Mouse (Mus musculus) ovary, postnatal 14 days (tissue): ENCODE results near the gene Skap1.

ENCODE experiments used
- DNase-seq: peaks from one replicate; pipeline ENCODE4 v3.0.0; 2022; ENCODE audit warnings: low spot score

Skap1 gene

GRCm38 (mm10) chr11:96781425-96781824, 317.0 kb downstream of the Skap1 start:
- DNase-seq, result no peak

DNA sequence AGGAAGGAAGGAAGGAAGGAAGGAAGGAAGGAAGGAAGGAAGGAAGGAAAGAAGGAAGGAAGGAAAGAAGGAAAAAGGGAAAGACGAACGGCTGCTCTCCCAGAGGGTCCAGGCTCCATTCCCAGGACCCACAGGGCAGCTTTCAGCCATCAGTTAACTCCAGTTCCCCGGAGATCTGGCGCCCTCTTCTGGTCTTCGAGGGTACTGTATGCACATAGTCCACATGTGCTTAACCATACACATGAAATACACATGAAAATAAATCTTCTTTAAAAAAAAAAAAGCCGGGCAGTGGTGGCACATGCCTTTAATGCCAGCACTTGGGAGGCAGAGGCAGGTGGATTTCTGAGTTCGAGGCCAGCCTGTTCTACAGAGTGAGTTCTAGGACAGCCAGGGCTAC, 320.5 kb downstream of the Skap1 start:
- peak; percentile 73 for DNase-seq

DNA sequence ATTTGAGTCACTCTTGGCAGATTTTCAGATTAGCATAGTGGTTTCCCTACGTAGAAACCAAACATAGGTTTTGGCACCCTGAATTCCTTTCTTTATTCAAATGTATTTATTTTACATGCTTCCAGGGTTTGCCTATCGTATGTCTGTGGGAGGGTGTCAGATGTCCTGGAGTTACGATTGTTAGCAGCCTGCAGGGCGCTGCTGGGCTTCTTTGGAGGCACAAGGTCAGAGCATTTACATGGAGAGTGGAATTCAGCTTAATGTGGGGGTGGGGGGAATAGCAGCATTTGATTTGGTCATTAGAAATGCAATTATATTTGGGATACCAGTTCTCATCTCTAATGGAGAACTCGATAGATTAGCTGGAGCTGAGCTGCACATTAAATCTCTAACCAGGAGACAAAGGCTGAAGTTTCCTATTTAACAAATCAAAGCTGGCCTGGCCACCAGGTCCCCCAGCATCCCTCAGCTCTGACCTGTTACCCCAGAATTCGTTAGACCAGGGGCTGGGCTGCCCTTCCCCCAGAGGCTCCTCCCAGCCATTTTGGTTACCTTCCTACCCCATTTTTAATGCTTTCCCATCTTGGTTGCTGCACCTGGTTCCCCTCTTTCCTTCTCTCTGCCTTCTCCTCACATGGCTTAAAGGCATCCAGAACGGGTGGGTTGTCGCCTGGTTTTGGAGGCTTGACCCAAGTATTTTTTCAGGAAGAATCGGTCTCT, 322.5 kb downstream of the Skap1 start:
- no peak for DNase-seq

DNA sequence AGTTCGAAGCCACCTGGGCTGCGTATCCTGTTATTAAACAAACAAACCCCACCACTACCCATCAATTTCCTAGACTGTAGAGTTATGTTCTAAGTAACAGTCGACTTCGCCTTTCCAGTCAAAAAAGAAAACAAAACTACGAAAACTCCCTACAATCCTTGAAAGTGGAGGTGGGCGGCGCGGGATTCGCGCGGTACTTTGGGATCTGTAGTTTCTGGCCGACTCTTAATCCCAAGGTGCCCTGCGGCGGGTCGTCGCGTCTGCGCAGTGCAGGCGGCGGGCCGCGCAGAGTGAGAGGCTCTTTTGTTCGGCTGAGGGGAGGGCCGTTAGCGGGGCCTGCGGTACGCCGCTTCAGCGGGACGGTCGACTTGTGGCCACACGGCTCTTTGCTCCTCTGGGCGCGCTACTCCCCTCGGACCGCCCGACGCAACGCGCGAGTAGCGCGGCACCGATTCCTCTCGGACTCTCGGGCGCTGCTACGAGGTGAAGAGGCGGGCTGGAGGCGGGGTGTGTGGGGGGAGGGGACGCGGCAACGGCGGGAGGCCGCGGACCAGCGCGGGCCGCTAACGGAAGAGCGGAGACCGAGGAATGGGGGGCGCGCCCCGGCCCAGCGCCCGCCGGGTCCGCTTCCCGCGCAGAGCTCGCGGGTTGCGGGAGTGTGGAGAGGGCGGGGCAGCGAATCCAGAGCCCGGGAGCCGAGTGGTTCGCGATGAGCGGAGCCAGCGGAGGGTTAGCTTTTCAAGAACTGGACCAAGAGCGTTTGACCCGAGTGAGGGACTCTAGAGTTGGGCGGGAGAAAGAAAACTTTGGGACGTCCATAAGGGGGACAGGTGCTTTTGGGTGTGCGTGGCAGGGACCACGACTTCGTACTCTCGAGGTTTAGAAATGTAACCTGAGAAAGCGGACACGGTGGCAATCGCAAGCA, 324.7 kb downstream of the Skap1 start, which contains the start of gene Cbx1:
Cbx1 (plus strand) TSS at position 257 of the 925 bp plus-strand sequence.
- peak; percentile 82 for DNase-seq

DNA sequence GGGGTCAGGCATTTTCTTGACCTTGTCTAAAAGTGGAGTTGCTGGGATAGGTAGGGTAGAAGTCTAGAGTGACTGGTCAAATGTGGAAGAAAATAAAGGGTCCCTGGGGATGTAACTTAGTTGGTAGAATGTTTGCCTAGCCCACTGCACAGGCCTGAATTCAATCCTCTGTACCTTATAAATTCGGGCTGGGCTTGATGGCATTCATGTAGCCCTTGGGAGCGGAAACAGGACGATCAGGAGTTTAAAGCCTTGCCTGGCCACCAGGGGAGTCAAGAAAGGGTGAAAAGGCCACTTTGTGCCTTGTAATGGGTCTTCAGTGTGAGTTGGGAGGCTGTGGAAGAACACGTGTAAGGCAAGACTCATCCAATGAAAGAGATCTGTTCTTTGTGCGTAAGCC, 325.6 kb downstream of the Skap1 start:
- DNase-seq, result no peak

GRCm38 (mm10) chr11:96790681-96791080, 326.3 kb downstream of the Skap1 start:
- DNase-seq, result no peak

- no peak for DNase-seq
Observed at GRCm38 (mm10) chr11:96795491-96795890, 331.1 kb downstream of the Skap1 start.

- DNase-seq, result no peak
Observed at GRCm38 (mm10) chr11:96796081-96796480, 331.7 kb downstream of the Skap1 start.

GRCm38 (mm10) chr11:96796586-96796985, 332.2 kb downstream of the Skap1 start:
- no peak for DNase-seq

- no peak for DNase-seq
Observed at GRCm38 (mm10) chr11:96799511-96799910, 335.1 kb downstream of the Skap1 start.

GRCm38 (mm10) chr11:96805606-96806005, 341.2 kb downstream of the Skap1 start:
- no peak for DNase-seq

DNA sequence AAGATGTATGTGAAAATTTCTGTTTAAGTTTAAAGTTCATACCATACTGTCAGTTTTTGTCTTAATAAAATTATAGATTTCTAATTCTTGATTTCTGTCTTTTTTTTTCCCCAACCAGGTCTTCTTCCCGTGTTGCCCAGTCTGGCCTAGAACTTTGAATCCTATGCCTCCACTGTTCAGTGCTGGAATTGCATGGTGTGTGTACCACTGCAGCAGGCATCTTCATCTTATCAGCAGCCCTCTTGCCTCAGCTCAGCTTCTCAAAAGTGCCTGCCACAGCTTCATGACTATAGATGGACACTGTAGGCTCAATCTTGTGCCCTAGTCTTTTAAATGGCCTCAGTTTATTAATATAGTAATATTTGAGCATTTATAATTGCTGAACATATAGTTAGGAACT, 343.7 kb downstream of the Skap1 start:
- no peak for DNase-seq
